Mouse (Mus musculus): ENCODE measurements around the gene Hes7.

GRCm38 (mm10) chr11:69081613-69082012 lies 38.6 kb upstream of the Hes7 start:
- TF ChIP-seq POLR2A (IDR thresholded peaks at IDR 0.05; ENCODE audit: low read depth, low read length) (no peak), CTCF (IDR thresholded peaks at IDR 0.05; ENCODE audit: extremely low read depth, insufficient read depth, insufficient read length, insufficient replicate concordance) (no peak)
